Mouse (Mus musculus) Patski (cell line): ENCODE data around the gene 1700057G04Rik. TPM values are rescaled to one million over a fixed set of nuclear protein-coding genes. Genes with fewer than 3 reads are reported as not detected.

ENCODE experiments used
- ATAC-seq: fragments of 100-300 bp; one replicate; pipeline ENCODE4 v1.8.0; 2021
- CTCF ChIA-PET: fragments of 350-600 bp; sonication (Branson Sonifier 250); formaldehyde crosslinking; loops from one replicate; lab custom pipeline; 2022; ENCODE audit warnings: inconsistent platforms; lab: Charles Lee
- POLR2A ChIA-PET: fragments of 350-600 bp; sonication (Branson Sonifier 250); formaldehyde crosslinking; loops from one replicate; lab custom pipeline; 2022; ENCODE audit warnings: antibody characterized with exemption, inconsistent platforms; lab: Charles Lee
- DNase-seq: peaks from one replicate; pipeline ENCODE4 v3.0.0-alpha.2; 2011; ENCODE audit warnings: low read depth, low spot score
- H3K27me3 ChIP-seq: fragments of 371-371 bp; one replicate; pipeline ENCODE4 v1.5.1; 2021
- CTCF ChIP-seq: fragments of 100-300 bp; IDR thresholded peaks from one replicate; pipeline ENCODE4 v1.5.1; 2021
- in situ Hi-C: fragments of 300-500 bp; cut with MboI; formaldehyde crosslinking; loops from 3 replicates; pipeline ENCODE4 v1.11.1; 2018; ENCODE audit warnings: low pct_unique_long_range_greater_than_20kb, mixed read lengths
- polyA plus RNA-seq: library from polyadenylated mRNA; unstranded; gene quantifications from one replicate; pipeline ENCODE4 v1.2.3, GENCODE M21; 2021

Gene 1700057G04Rik
- polyA plus RNA-seq, 1 experiment from 2014 or later, result not detected

DNA sequence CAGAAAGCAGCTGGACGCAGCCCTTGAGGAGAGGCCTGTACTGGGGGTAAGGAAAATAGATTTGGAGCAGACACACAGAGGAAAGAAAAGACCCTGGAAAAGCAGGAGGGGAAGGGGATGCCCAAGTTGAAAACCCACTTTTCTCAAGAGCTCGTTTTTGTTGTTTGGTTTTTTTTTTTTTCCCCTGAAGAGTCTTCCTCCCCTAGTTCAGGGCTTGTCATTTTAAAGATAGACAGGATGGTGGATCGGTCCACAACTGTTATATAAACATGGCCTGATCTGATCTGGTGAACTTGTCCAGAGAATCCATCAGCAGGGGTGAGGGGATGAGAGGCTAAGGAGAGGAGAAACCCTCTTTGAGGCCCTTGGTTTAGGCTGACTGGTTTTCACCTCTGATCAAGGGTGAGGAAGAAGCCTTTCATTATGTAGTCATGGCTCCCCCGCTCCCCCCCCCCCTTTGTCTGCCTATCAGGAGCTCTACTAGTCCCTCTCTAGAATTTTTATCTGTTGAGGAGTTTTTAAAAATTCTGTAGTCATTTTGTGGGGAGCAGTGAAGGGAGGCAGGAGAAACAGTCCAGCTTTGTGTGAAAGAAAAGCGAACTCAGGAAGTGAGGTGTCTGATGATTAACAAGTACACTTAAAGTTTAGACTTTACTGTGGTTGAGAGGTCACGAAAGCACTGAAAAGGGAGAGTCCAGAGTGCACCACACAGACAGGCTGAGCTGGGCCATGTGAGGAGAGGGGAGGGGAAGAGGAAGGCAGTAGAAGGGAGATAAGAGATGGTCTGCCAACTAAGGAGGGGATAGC lies 35.0 kb upstream of the 1700057G04Rik start:
- ATAC-seq (peak; percentile 61), DNase-seq (no peak)
- no peak for TF ChIP-seq CTCF
- in situ Hi-C loops, result no loop called here
- POLR2A ChIA-PET, result interaction anchor here (2.5 kb wide), 1 partner anchor 24 kb away, joined by 18 read pairs; the partner anchor contains the start of gene Plscr1
- H3K27me3 ChIP-seq, result no peaks in the 10 kb centered on the region
- CTCF ChIA-PET, result interaction anchor here (1.0 to 1.8 kb wide), 3 partner anchors 10 to 23 kb away, joined by 3 to 5 read pairs (median 3); no protein-coding TSS in a partner anchor

DNA sequence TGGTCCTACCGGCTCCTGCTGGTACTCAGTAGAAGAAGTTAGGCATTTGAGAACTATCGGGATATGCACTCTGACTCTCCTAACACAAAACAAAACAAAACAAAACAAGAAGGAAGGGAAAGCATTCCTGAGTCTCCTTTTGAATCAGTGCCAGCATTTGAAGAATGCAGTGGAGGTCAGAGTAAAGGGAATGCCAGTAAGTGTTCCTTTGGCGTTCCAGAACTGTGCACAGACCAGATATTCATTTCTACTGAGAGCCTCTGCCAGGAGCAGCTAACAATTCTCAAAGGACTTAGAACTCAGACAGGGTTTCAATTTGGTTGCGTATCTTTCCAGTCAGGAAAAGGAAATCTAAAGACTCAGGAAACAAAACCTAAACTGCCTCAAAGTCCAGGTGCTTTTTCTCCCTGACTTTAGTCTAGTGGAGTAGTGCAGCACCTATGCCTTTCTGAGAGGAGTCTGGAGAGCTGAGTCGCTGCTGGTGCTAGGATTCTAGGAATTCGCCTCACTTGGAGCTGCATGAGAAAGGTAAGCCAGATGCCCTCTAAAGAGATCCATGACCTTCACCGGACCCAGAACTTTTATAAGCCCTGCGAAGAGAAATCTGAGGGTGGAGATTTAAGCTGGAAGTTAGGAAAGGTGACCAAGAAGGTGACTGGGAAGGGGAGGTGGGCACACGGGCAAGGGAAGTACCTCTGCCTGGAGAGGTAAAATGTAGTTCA lies 33.5 kb upstream of the 1700057G04Rik start, which contains the start of gene Plscr2:
TSS of gene Plscr2 (plus strand) at position 117 of the 722 bp plus-strand sequence.
- ATAC-seq (peak; percentile 45), DNase-seq (no peak)
- H3K27me3 ChIP-seq, result no peaks in the 10 kb centered on the region
- in situ Hi-C loops, result no loop called here
- POLR2A ChIA-PET, result interaction anchor here (0.8 to 2.5 kb wide), 5 partner anchors 11 to 25 kb away, joined by 3 to 18 read pairs (median 4); partner anchors contain the start of gene Plscr1
- no peak for TF ChIP-seq CTCF
- CTCF ChIA-PET, result interaction anchor here (0.6 to 2.3 kb wide), 6 partner anchors 10 to 268 kb away, joined by 3 to 11 read pairs (median 4); partner anchors contain the start of gene Plscr1

DNA sequence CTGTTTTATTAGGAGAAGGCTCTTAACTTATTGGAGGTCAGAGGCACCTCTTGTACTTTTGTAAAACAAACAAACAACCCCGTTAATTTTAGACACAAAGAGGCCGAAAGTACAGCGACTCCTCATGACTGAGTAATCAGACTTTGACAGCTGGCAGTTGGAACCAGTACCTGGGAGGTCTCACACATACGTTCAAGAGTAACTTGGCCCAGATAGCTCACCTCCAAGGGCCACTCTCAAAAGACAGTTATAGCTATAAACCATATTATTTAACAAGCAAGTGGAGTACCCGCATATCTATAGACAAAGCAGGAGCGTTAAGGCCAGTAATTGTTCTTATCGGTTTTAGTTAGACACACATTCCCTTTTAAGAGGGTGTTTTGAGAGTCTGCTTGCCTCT lies 32.8 kb upstream of the 1700057G04Rik start:
- no peaks in the 10 kb centered on the region for H3K27me3 ChIP-seq
- ATAC-seq, result no peak
- POLR2A ChIA-PET, result interaction anchor here (0.8 to 2.5 kb wide), 7 partner anchors 12 to 269 kb away, joined by 3 to 18 read pairs (median 4); partner anchors contain the start of gene Plscr1
- no peak for DNase-seq
- in situ Hi-C loops, result no loop called here
- CTCF ChIA-PET, result interaction anchor here (0.6 to 2.3 kb wide), 5 partner anchors 11 to 268 kb away, joined by 3 to 11 read pairs (median 4); partner anchors contain the start of gene Plscr1
- no peak for TF ChIP-seq CTCF

GRCm38 (mm10) chr9:92280048-92280447 lies 29.1 kb upstream of the 1700057G04Rik start:
- no peak for ATAC-seq
- DNase-seq, result no peak
- TF ChIP-seq CTCF, result no peak
- in situ Hi-C loops, result loop anchor here (5.0 kb wide), 2 partner anchors 33 to 262 kb away; partner anchors contain the start of genes Plod2 and Plscr1
- CTCF ChIA-PET, result interaction anchor here (1.4 kb wide), 1 partner anchor 31 kb away, joined by 5 read pairs; the partner anchor contains the start of gene Plscr1
- POLR2A ChIA-PET, result no interaction called here
- no peaks in the 10 kb centered on the region for H3K27me3 ChIP-seq

DNA sequence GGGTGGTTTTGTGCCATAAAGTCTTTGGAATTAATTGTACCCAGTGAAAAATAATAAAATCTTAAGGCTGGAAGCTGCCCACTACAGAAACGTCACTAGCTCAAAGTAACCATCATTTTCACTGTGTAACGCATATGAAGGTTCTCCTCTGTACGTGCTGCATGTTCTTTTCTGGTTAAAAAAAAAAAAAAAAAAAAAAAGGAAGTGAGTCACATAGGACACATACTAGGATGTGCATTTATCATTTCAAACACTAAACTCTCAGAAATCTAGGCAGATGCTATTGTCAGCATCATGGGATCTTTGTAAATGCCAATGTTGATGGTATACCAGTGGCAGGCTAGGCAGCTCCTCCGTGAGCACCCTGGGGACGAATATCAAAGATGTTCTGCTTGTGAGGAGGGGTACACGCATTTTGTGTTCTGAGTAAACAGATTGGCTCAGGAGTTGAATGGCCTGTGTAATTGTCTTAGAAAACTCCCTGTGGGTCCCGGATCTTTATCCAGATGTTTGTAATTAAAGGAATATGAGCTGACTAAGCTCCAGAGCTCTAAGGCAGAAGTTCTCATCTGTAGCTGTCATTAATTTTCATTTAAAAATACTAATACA lies 26.5 kb upstream of the 1700057G04Rik start:
- CTCF ChIA-PET, result interaction anchor here (1.2 to 1.3 kb wide), 2 partner anchors 9 to 32 kb away, joined by 4 to 5 read pairs; no protein-coding TSS in a partner anchor
- in situ Hi-C loops, result loop anchor here (5.0 kb wide), 2 partner anchors 35 to 260 kb away; partner anchors contain the start of genes Plod2 and Plscr1
- no peak for TF ChIP-seq CTCF
- DNase-seq (no peak), ATAC-seq (no peak)
- POLR2A ChIA-PET, result interaction anchor here (0.6 kb wide), 1 partner anchor 20 kb away, joined by 3 read pairs; no protein-coding TSS in a partner anchor
- H3K27me3 ChIP-seq, result no peaks in the 10 kb centered on the region

DNA sequence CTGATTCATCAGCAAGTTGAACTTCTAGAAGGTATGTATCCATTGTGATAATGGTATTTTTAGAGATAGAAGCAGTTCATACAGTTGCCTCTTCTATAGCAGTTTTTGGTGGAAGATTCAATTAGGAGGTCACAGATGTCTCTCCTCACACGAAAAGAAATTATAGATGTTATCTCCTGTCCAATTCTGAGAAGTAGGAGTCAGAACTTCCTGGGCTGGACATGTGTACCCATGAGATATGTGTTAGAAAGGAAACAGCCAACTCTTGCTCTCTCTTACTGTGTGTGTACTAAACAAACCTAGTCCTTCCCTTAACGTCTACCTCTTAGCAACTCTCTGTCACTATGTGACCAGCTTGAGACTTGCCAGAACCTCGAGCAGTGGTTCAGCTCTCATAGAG lies 19.5 kb upstream of the 1700057G04Rik start:
- in situ Hi-C loops, result no loop called here
- ChIA-PET CTCF (interaction anchor here (1.2 kb wide), 1 partner anchor 16 kb away, joined by 3 read pairs; no protein-coding TSS in a partner anchor), POLR2A (no interaction called here)
- DNase-seq (no peak), ATAC-seq (no peak)
- no peaks in the 10 kb centered on the region for H3K27me3 ChIP-seq
- no peak for TF ChIP-seq CTCF

DNA sequence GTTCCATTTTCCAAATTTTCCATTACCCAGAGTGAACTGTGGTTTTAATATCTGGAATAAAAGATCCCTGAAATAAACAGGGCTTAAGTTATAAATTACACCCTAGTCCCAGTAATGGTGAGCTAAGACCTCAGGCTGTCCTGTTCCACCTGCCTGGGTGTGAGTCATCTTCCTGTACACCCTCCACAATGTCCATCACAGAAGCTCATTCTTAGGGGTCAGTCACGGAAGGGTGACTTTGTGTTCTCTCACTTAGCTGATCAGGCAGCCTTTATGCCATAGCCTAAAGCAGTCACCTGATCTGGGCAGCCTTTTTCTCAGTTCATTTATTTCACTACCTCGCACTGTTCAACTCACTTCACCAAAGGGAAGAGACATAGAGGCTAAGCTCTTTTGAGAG lies 17.0 kb upstream of the 1700057G04Rik start:
- peak; percentile 86 for DNase-seq
- no peak for TF ChIP-seq CTCF
- in situ Hi-C loops, result no loop called here
- ChIA-PET CTCF (interaction anchor here (0.9 to 1.6 kb wide), 5 partner anchors 9 to 207 kb away, joined by 3 to 4 read pairs (median 4); no protein-coding TSS in a partner anchor), POLR2A (interaction anchor here (1.9 kb wide), 1 partner anchor 16 kb away, joined by 6 read pairs; no protein-coding TSS in a partner anchor)
- no peaks in the 10 kb centered on the region for H3K27me3 ChIP-seq
- peak; percentile 99 for ATAC-seq

DNA sequence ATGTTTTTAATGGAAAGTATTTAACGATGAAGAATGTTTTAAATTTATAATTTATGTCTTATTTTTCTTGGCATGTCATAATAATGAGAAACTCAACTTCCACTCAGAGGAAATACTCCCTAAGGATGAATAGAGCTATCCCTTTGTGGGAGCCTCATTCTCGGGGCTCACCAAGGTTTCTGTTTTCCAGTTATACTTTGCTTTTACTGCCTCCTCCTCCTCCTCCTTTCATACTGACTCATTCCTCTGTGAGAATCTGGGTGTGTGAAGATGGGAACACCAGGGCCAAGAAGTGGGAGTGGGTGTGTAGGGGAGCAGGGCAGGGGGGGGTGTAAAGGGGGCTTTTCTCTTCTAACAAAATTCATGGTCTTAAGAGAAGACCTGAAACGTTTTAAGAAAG lies 16.3 kb upstream of the 1700057G04Rik start:
- ATAC-seq (no peak), DNase-seq (no peak)
- no peak for TF ChIP-seq CTCF
- H3K27me3 ChIP-seq, result no peaks in the 10 kb centered on the region
- ChIA-PET POLR2A (interaction anchor here (1.9 kb wide), 1 partner anchor 17 kb away, joined by 6 read pairs; no protein-coding TSS in a partner anchor), CTCF (interaction anchor here (1.4 to 1.6 kb wide), 3 partner anchors 17 to 206 kb away, joined by 3 to 4 read pairs (median 4); no protein-coding TSS in a partner anchor)
- in situ Hi-C loops, result no loop called here
